Mouse (Mus musculus) small intestine, adult 2 months (tissue): Measurements from ENCODE around the gene Erp44. TPM values are rescaled to one million over a fixed set of nuclear protein-coding genes. Genes with fewer than 3 reads are reported as not detected.

Source experiments
- H3K27ac ChIP-seq: fragments of 200-500 bp; 2 replicates; pipeline ENCODE4 v1.5.1; 2012; ENCODE audit warnings: low read depth, low read length, control low read depth, inconsistent platforms; ENCODE audit not compliant: insufficient read depth
- H3K27me3 ChIP-seq: fragments of 200-500 bp; 2 replicates; pipeline ENCODE4 v1.6.1; 2012; ENCODE audit warnings: mild to moderate bottlenecking, moderate library complexity, low read length, inconsistent platforms; ENCODE audit not compliant: control insufficient read depth, insufficient read depth
- H3K36me3 ChIP-seq: fragments of 200-500 bp; 2 replicates; pipeline ENCODE4 v1.6.1; 2012; ENCODE audit warnings: mild to moderate bottlenecking, low read length, control low read depth, inconsistent platforms; ENCODE audit not compliant: control insufficient read depth, insufficient read depth
- H3K4me1 ChIP-seq: fragments of 200-500 bp; 2 replicates; pipeline ENCODE4 v1.6.1; 2012; ENCODE audit warnings: low read length, inconsistent platforms, mixed read lengths; ENCODE audit not compliant: control insufficient read depth, insufficient read depth, insufficient read length
- H3K4me3 ChIP-seq: fragments of 200-500 bp; 2 replicates; pipeline ENCODE4 v1.5.1; 2012; ENCODE audit warnings: low read depth, mild to moderate bottlenecking, control low read depth, inconsistent platforms, low read length, moderate library complexity
- CTCF ChIP-seq: fragments of 200-500 bp; IDR thresholded peaks from 2 replicates; pipeline ENCODE4 v1.5.1; 2012; ENCODE audit warnings: low read depth, mild to moderate bottlenecking, control low read depth, inconsistent platforms, low read length, moderate library complexity, mixed read lengths; ENCODE audit not compliant: insufficient replicate concordance, insufficient read length; ENCODE audit errors: extremely low read depth
- POLR2A ChIP-seq: fragments of 200-500 bp; IDR thresholded peaks from 2 replicates; pipeline ENCODE4 v1.6.1; 2012; ENCODE audit warnings: low read depth, mild to moderate bottlenecking, control low read depth, inconsistent platforms, low read length, moderate library complexity
- WGBS: fragments of 180-500 bp; shearing (Covaris S2); methylation state at CpG from one replicate; pipeline ENCODE4 v1.1.7; 2018; 5-methylcytosine and 5-hydroxymethylcytosine counted together
- polyA plus RNA-seq: library from polyadenylated mRNA; depleted of rRNA; stranded (reverse); fragments of >200 nt; gene quantifications from 2 replicates; pipeline ENCODE4 v1.2.3, GENCODE M21; 2012

Gene Erp44
- polyA plus RNA-seq, 1 experiment = 6.9 TPM

DNA sequence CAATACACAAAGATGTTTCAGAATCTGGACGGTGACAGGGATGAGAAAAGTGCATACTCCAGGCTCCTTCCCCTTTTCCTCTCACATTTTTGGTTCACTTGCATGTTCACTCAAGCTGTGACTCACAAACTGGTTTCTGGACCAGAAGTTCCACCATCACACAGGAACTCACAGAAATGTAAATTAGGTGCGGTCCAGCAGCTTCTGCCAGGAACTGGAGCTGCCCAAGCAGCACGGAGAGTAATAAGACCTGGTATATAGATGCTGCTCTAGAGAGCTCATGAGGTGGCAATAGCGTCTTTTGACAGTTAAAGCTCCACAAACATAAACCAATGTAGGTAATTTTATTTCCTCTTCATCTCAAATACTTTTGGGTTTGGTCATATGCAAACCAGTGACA is 36.9 kb downstream of the Erp44 start:
- Histone ChIP-seq H3K4me1 (no peaks in the 10 kb centered on the region), H3K36me3 (peaks cover 2% of the 10 kb centered on the region; the same call in 1 of the 2 replicates), H3K27ac (no peak overlapping the region), H3K27me3 (no peaks in the 10 kb centered on the region), H3K4me3 (no peak overlapping the region)
- TF ChIP-seq CTCF (no peak), POLR2A (no peak)
- WGBS = 89% methylated on average over 4 of the region's 4 CpGs

DNA sequence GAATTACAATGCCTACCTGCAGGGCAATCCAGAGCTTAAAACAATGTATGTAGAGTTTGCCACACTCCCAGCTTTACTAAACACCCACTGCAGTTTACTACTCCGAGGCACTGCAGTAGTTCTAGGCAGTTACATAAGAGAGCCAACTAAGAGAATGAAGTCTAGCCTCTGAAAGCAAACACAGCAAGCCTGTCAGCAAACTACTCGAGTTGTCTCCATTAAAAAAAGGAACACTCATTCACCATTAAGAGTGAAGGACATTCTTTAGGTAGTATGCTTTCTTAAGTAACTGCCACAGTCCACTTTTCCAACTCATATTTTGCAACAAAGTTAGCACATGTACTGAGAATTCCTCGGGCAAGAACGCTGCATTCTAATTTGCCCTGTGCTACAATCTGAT is 40.3 kb downstream of the Erp44 start:
- Histone ChIP-seq H3K27ac (no peak overlapping the region), H3K4me1 (no peaks in the 10 kb centered on the region), H3K4me3 (no peak overlapping the region), H3K36me3 (peaks cover 4% of the 10 kb centered on the region; the same call in 1 of the 2 replicates), H3K27me3 (no peaks in the 10 kb centered on the region)
- TF ChIP-seq POLR2A = no peak
- TF ChIP-seq CTCF = no peak
- 81% methylated on average over 4 of the region's 4 CpGs for WGBS

DNA sequence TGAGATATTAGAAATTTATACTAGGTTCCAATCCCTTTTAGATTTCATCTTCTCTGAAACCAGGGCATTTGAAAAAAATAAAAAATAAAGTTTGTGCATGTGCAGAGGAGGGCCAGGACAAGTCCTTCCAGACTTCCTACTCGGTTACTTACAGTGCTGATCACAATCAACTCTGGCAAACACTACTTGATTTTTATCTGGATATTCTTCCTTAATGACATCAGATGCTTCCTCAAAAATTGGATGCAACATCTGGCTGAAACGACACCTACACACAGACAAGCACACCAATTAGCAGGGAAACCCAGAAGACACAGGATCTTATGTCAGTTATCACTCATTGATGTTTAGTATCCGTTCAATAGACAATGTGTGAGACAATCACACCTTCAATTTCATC is 42.6 kb downstream of the Erp44 start:
- no peak for TF ChIP-seq CTCF
- no peak for TF ChIP-seq POLR2A
- WGBS = 79% methylated on average over 3 of the region's 3 CpGs
- H3K4me3 ChIP-seq = no peak overlapping the region

DNA sequence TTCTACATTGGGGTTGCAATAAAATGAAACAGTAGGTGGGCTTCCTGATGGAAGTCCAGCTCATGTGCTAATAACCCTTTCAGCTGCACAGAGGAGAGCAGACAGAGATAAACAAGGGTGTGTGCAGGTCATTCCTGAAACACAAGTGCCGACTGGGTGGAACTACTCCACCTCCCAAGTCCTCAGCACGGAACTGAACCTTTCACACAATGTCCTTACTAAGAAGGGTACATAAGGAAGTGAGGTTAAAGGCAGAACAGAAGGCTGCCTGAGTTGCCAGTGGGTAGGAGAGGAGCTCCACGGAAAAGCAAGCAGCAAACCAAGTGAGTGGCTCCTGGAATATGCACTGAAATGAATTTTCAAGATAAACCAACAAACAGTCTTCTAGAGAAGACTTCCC is 52.6 kb downstream of the Erp44 start:
- H3K27ac ChIP-seq = peak overlapping the region; percentile 38; the same call in 1 of the 2 replicates
- H3K4me3 ChIP-seq = no peak overlapping the region
- H3K27me3 ChIP-seq = no peaks in the 10 kb centered on the region
- H3K4me1 ChIP-seq = peaks cover 2% of the 10 kb centered on the region; the same call in 1 of the 2 replicates
- peaks cover 1% of the 10 kb centered on the region; the same call in 1 of the 2 replicates for H3K36me3 ChIP-seq
- TF ChIP-seq CTCF (no peak), POLR2A (no peak)
- 20% methylated on average over 3 of the region's 3 CpGs for WGBS

More for the DNA sequence above, 42.6 kb downstream of the Erp44 start:
- Histone ChIP-seq H3K4me1 (no peaks in the 10 kb centered on the region), H3K27ac (no peak overlapping the region), H3K27me3 (no peaks in the 10 kb centered on the region), H3K36me3 (peaks cover 5% of the 10 kb centered on the region; the same call in 1 of the 2 replicates)

DNA sequence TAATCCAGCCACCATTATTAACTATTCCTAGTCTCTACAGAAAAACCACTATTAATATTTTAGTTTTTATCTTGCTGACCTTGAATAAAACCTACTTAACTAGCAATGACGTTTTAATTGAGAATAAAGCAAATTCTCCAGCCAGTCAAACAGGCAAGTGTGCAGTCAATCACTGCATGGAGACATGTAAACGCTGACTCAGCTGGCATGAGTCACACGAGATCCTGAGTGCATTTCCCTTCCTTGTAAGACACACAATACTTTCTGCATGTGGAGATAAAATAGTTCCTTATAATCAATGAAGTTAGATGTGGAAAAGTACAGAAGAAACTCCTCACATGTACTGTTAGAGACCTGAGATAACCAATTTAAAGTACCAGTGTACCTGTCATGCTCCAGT is 53.8 kb downstream of the Erp44 start:
- no peak overlapping the region for H3K27ac ChIP-seq
- 12% methylated on average over 3 of the region's 3 CpGs for WGBS
- no peak for TF ChIP-seq POLR2A
- no peak for TF ChIP-seq CTCF

DNA sequence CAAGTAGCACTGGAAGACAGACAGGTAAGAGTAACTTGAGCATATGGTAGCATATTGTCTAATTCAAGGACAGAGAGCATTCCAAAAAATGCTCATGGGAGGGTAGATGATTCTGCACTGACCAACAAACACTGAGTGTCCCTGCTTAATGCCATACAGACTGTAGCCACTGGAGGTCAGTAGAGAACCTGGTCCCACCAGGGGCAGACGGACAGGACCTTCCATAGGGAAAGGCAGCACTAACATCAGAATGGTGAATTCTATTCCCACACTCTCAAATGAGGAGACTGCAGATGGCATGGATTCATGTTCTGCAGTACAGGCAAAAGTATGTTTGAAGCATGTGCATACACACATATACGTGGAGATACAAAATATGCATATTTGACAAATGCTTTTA is 54.2 kb downstream of the Erp44 start:
- Histone ChIP-seq H3K36me3 (peaks cover 1% of the 10 kb centered on the region; the same call in 1 of the 2 replicates), H3K27ac (no peak overlapping the region), H3K27me3 (no peaks in the 10 kb centered on the region), H3K4me1 (peaks cover 2% of the 10 kb centered on the region; the same call in 1 of the 2 replicates), H3K4me3 (no peak overlapping the region)
- WGBS = 41% methylated on average over 2 of the region's 2 CpGs
- TF ChIP-seq CTCF = peak; percentile 78; the same call in 1 of the 2 replicates
- TF ChIP-seq POLR2A = no peak

More for the DNA sequence above, 53.8 kb downstream of the Erp44 start:
- H3K4me1 ChIP-seq = peaks cover 2% of the 10 kb centered on the region; the same call in 1 of the 2 replicates
- H3K4me3 ChIP-seq = no peak overlapping the region
- no peaks in the 10 kb centered on the region for H3K27me3 ChIP-seq
- H3K36me3 ChIP-seq = peaks cover 1% of the 10 kb centered on the region; the same call in 1 of the 2 replicates

DNA sequence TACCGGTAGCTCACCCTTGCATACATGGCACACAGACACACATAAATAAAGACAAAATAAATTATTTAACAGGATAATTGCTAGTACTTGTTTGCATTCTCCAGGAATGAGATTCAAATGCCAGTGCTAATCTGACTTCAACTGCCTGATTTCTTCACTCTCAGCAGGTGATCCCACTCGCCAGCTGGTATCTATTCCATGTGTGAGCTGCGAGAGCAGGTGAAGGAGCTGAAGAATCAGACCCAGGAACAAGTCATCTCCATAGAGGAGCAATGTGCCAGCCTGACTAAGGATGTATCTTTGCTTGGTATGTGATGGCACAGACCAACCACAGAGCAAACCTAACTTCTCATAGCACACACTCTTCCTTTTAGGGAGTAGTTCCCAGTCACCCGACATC is 75.8 kb downstream of the Erp44 start:
- H3K4me3 ChIP-seq = no peak overlapping the region
- no peaks in the 10 kb centered on the region for H3K4me1 ChIP-seq
- TF ChIP-seq CTCF (no peak), POLR2A (no peak)
- H3K36me3 ChIP-seq = peaks cover 38% of the 10 kb centered on the region
- 95% methylated on average over 4 of the region's 4 CpGs for WGBS
- H3K27me3 ChIP-seq = no peaks in the 10 kb centered on the region
- H3K27ac ChIP-seq = no peak overlapping the region

DNA sequence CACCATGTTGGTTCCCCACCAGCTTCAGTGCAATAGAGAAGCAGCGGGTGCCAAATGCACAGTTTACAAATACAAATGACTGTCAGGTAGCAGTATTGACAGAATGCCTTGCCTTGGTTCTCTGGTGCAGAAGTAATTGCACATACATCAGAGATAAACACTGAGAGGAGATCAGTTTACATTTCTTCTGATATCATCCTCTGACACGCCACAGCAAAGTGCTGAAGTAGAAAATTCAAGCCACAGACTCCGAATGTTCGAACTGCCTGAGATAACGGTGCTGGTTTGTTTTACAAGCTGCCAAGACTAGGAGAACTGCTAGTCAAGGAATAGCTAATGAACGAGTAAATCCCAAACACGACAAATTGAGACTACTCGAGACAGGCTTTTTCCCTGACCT is 80.9 kb downstream of the Erp44 start:
- TF ChIP-seq POLR2A = no peak
- TF ChIP-seq CTCF = no peak
- 81% methylated on average over 8 of the region's 8 CpGs for WGBS
- no peaks in the 10 kb centered on the region for H3K4me1 ChIP-seq

More for the DNA sequence above, 80.9 kb downstream of the Erp44 start:
- Histone ChIP-seq H3K4me3 (no peak overlapping the region), H3K27ac (no peak overlapping the region), H3K36me3 (peaks cover 37% of the 10 kb centered on the region), H3K27me3 (no peaks in the 10 kb centered on the region)
